Mouse (Mus musculus): Measurements from ENCODE around the gene CK137956.

DNA sequence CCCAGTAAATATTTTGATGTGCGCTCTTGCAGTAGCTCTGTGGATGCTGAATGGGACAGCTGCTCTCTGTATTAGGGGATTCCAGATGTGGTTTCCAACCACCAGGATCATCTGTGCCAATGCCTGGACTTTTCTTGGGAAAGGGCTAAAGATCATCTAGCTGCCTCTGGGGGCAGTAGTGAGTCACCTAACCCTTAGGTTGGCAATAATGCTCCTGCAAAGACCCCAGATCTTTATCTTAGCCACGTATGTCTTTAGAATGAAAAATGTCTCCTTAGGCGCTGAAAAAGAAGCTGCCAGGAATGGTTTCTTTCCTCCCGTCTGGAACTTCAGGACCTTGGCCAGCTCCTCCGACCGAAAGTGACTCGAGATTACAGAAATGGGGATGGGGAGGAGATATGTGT, 731 bp downstream of the CK137956 start:
- TF ChIP-seq CTCF (IDR thresholded peaks at IDR 0.05; ENCODE audit: borderline replicate concordance, extremely low read depth, insufficient read depth, insufficient read length), result peak; percentile 53; the same call in 1 of the 2 replicates
- no peak for TF ChIP-seq POLR2A (IDR thresholded peaks at IDR 0.05; ENCODE audit: borderline replicate concordance, extremely low read depth, insufficient read depth, insufficient read length, poor library complexity, severe bottlenecking)

Measured in brain, embryonic 14.5 days (tissue).